Mouse (Mus musculus): Measurements from ENCODE around the gene Plppr3. TPM values are rescaled to one million over a fixed set of nuclear protein-coding genes. Genes with fewer than 3 reads are reported as not detected.

Plppr3 gene
- polyA plus RNA-seq, 1 experiment from 2014 or later, result 5.8 TPM

DNA sequence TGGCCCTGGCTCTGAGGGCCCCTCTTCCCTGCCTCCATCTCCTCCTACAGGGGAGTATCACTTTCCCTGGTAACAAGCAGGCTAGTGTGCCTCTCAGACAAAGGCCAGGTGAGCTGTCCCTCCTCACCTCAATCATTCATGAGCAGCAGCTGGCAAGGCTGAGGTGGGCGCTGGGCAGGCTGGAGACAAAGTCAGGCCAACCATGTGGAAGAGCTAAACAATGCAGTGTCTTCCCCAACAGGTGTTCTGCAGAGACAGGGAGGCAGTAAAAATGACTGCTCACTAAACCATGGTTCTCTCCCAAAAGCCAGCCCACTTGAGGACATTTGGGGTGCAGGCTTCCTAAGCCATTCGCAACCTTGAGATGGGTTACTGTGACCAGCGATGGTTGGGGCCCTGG lies 22.8 kb downstream of the Plppr3 start:
- Histone ChIP-seq H3K36me3 (replicated peaks) (peaks cover 5% of the 10 kb centered on the region), H3K4me1 (replicated peaks) (peaks cover 54% of the 10 kb centered on the region), H3K4me3 (replicated peaks) (no peak overlapping the region), H3K4me2 (peak overlapping the region; percentile 98), H3K27ac (replicated peaks) (peak overlapping the region; percentile 95), H3K27me3 (0 out of 2 replicates have a peak, but pooled peaks cover 3% of the 10 kb centered on the region), H3K9ac (no peak overlapping the region; the same call in 1 of the 2 replicates), H3K9me3 (replicated peaks) (no peaks in the 10 kb centered on the region)
- ATAC-seq (ENCODE audit: insufficient read depth), result no peak
- WGBS (ENCODE audit: insufficient replicate concordance), result 54% methylated on average over 3 of the region's 3 CpGs

GRCm38 (mm10) chr10:79849941-79850628 lies 24.3 kb downstream of the Plppr3 start:
- WGBS (ENCODE audit: insufficient replicate concordance), result 38% methylated on average over 8 of the region's 8 CpGs
- Histone ChIP-seq H3K4me2 (no peak overlapping the region), H3K27ac (replicated peaks) (no peak overlapping the region), H3K36me3 (replicated peaks) (no peaks in the 10 kb centered on the region), H3K27me3 (0 out of 2 replicates have a peak, but pooled peaks cover 3% of the 10 kb centered on the region), H3K9me3 (replicated peaks) (no peaks in the 10 kb centered on the region), H3K4me3 (replicated peaks) (no peak overlapping the region), H3K9ac (no peak overlapping the region), H3K4me1 (replicated peaks) (peaks cover 41% of the 10 kb centered on the region)
- no peak for ATAC-seq (ENCODE audit: insufficient read depth)

DNA sequence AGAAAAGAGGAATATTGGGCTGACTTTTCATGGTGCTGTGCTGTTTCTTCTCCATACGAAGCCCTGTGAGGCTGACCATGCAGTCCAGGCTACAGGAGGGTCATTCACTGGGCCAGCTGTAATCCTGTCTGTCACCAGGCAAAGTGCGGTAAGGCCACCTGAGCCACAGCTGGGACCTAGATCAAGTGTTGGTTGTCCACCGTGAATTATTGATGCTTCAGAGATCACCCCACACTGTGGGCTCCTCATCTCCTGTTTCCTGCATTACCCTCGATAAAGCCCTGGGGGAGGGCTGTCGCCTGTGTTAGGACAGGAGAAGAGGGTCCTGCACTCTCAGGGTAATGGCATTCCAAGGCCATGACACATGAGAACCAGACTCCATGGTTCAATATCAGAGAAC lies 27.9 kb downstream of the Plppr3 start:
- WGBS (ENCODE audit: insufficient replicate concordance), result 48% methylated on average over 5 of the region's 5 CpGs
- no peak overlapping the region for H3K4me3 ChIP-seq (replicated peaks)
- H3K27ac ChIP-seq (replicated peaks), result no peak overlapping the region
- peaks cover 16% of the 10 kb centered on the region for H3K4me1 ChIP-seq (replicated peaks)
- H3K4me2 ChIP-seq, result no peak overlapping the region
- no peaks in the 10 kb centered on the region for H3K36me3 ChIP-seq (replicated peaks)
- no peaks in the 10 kb centered on the region for H3K9me3 ChIP-seq (replicated peaks)
- H3K9ac ChIP-seq, result no peak overlapping the region
- H3K27me3 ChIP-seq, result 0 out of 2 replicates have a peak, but pooled peaks cover 3% of the 10 kb centered on the region
- ATAC-seq (ENCODE audit: insufficient read depth), result no peak

- Histone ChIP-seq H3K9me3 (replicated peaks) (no peaks in the 10 kb centered on the region), H3K4me3 (replicated peaks) (no peak overlapping the region), H3K27me3 (0 out of 2 replicates have a peak, but pooled peaks cover 6% of the 10 kb centered on the region), H3K9ac (no peak overlapping the region), H3K36me3 (replicated peaks) (no peaks in the 10 kb centered on the region), H3K4me2 (no peak overlapping the region), H3K4me1 (replicated peaks) (peaks cover 10% of the 10 kb centered on the region; the same call in 1 of the 2 replicates), H3K27ac (replicated peaks) (no peak overlapping the region)
- 70% methylated on average over 6 of the region's 6 CpGs for WGBS (ENCODE audit: insufficient replicate concordance)
- ATAC-seq (ENCODE audit: insufficient read depth), result no peak
Measured at GRCm38 (mm10) chr10:79843476-79843875, 31.0 kb downstream of the Plppr3 start.

DNA sequence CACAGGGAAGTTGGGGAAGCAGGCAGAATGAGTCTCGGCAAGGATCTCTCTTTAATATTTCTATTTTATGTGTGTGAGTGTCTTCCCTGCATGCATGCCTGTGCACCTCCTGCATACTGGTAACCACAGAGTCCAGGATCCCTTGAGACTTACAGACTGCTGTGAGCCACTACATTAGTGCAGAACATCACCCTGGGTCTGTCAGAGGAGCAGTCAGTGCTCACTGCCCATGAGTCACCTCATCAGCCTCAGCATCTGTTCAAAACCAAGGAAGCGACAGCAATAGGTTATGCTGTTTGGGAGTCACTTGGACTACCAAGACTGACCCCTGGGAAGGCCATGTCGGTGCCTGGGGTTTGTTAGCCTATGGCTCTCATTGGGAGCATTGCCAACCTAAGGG lies 32.1 kb downstream of the Plppr3 start:
- H3K27ac ChIP-seq (replicated peaks), result no peak overlapping the region
- WGBS (ENCODE audit: insufficient replicate concordance), result 67% methylated on average over 3 of the region's 3 CpGs
- no peak overlapping the region for H3K9ac ChIP-seq
- no peaks in the 10 kb centered on the region for H3K36me3 ChIP-seq (replicated peaks)
- no peaks in the 10 kb centered on the region for H3K9me3 ChIP-seq (replicated peaks)
- 0 out of 2 replicates have a peak, but pooled peaks cover 6% of the 10 kb centered on the region for H3K27me3 ChIP-seq
- H3K4me3 ChIP-seq (replicated peaks), result no peak overlapping the region
- H3K4me1 ChIP-seq (replicated peaks), result peaks cover 10% of the 10 kb centered on the region; the same call in 1 of the 2 replicates
- no peak overlapping the region for H3K4me2 ChIP-seq
- ATAC-seq (ENCODE audit: insufficient read depth), result no peak

- peak; percentile 72 for ATAC-seq (ENCODE audit: insufficient read depth)
- H3K27ac ChIP-seq (replicated peaks), result peak overlapping the region; percentile 49
Measured at GRCm38 (mm10) chr10:79840644-79841551, 33.5 kb downstream of the Plppr3 start.

GRCm38 (mm10) chr10:79840091-79840490 lies 34.3 kb downstream of the Plppr3 start:
- H3K4me2 ChIP-seq, result no peak overlapping the region
- H3K4me1 ChIP-seq (replicated peaks), result peaks cover 10% of the 10 kb centered on the region; the same call in 1 of the 2 replicates
- H3K9ac ChIP-seq, result no peak overlapping the region
- H3K36me3 ChIP-seq (replicated peaks), result no peaks in the 10 kb centered on the region
- peak overlapping the region; percentile 3; the same call in 1 of the 2 replicates for H3K27ac ChIP-seq (replicated peaks)
- no peak for ATAC-seq (ENCODE audit: insufficient read depth)
- 60% methylated on average over 3 of the region's 3 CpGs for WGBS (ENCODE audit: insufficient replicate concordance)
- no peaks in the 10 kb centered on the region for H3K9me3 ChIP-seq (replicated peaks)
- H3K4me3 ChIP-seq (replicated peaks), result no peak overlapping the region
- H3K27me3 ChIP-seq, result 0 out of 2 replicates have a peak, but pooled peaks cover 6% of the 10 kb centered on the region

More at GRCm38 (mm10) chr10:79840644-79841551, 33.5 kb downstream of the Plppr3 start:
- under 1% methylated on average over 24 of the region's 24 CpGs for WGBS (ENCODE audit: insufficient replicate concordance)
- Histone ChIP-seq H3K9ac (peak overlapping the region; percentile 35; the same call in 1 of the 2 replicates), H3K9me3 (replicated peaks) (no peaks in the 10 kb centered on the region), H3K36me3 (replicated peaks) (no peaks in the 10 kb centered on the region), H3K4me3 (replicated peaks) (peak overlapping the region; percentile 51), H3K4me1 (replicated peaks) (peaks cover 10% of the 10 kb centered on the region; the same call in 1 of the 2 replicates), H3K27me3 (0 out of 2 replicates have a peak, but pooled peaks cover 6% of the 10 kb centered on the region), H3K4me2 (peak overlapping the region; percentile 70)

DNA sequence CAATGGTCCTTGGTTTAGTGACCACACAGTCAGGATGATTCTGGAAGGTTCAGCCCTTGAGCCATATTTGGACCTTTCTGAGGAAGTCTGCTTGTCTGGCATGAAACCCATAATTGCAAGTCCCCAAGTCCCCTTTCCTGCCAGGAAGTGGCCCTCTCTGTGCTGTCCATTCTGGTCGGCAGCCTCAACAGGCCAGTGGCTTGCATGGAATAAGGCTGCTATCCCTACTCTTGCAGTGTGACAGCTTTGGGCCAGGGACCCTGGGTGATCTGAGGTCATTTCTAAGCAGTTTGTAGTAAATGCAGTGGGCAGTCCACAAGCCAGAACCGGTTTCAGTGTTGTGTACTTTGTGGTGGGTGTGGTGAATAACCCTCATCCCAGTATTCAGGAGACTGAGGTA lies 36.3 kb downstream of the Plppr3 start:
- WGBS (ENCODE audit: insufficient replicate concordance), result 32% methylated on average over 2 of the region's 2 CpGs
- Histone ChIP-seq H3K4me2 (no peak overlapping the region), H3K27ac (replicated peaks) (no peak overlapping the region), H3K9me3 (replicated peaks) (no peaks in the 10 kb centered on the region), H3K4me3 (replicated peaks) (no peak overlapping the region), H3K9ac (no peak overlapping the region), H3K36me3 (replicated peaks) (no peaks in the 10 kb centered on the region), H3K4me1 (replicated peaks) (peaks cover 10% of the 10 kb centered on the region; the same call in 1 of the 2 replicates), H3K27me3 (0 out of 2 replicates have a peak, but pooled peaks cover 6% of the 10 kb centered on the region)
- ATAC-seq (ENCODE audit: insufficient read depth), result no peak

DNA sequence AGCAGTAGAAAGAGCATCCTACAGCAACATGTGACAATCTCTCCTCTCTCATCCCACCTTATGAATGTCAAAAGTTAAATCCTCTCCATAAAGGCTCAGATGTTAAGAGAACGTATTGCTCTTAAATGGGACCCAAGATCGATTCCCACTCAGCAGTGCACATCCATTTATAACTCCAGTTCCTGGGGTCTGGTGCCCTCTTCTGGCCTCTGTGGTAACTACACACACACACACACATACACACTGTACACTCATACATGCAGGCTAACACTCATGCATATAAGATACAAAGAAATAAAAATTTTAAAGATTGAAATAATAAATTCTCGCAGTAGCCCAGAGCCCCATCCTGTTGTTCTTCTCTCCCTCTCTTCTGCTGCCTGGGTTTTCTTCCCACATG lies 37.5 kb downstream of the Plppr3 start:
- H3K36me3 ChIP-seq (replicated peaks), result no peaks in the 10 kb centered on the region
- WGBS (ENCODE audit: insufficient replicate concordance), result 89% methylated on average over 3 of the region's 3 CpGs
- H3K4me2 ChIP-seq, result no peak overlapping the region
- H3K9ac ChIP-seq, result no peak overlapping the region
- H3K27ac ChIP-seq (replicated peaks), result no peak overlapping the region
- 0 out of 2 replicates have a peak, but pooled peaks cover 6% of the 10 kb centered on the region for H3K27me3 ChIP-seq
- no peak overlapping the region for H3K4me3 ChIP-seq (replicated peaks)
- H3K4me1 ChIP-seq (replicated peaks), result peaks cover 10% of the 10 kb centered on the region; the same call in 1 of the 2 replicates
- no peak for ATAC-seq (ENCODE audit: insufficient read depth)
- H3K9me3 ChIP-seq (replicated peaks), result no peaks in the 10 kb centered on the region

GRCm38 (mm10) chr10:79834769-79835398 lies 39.5 kb downstream of the Plppr3 start:
- no peak overlapping the region for H3K9ac ChIP-seq

More at GRCm38 (mm10) chr10:79834769-79835398, 39.5 kb downstream of the Plppr3 start:
- Histone ChIP-seq H3K9me3 (replicated peaks) (no peaks in the 10 kb centered on the region), H3K27me3 (no peaks in the 10 kb centered on the region; the same call in 1 of the 2 replicates), H3K4me3 (replicated peaks) (no peak overlapping the region), H3K4me2 (no peak overlapping the region), H3K27ac (replicated peaks) (no peak overlapping the region), H3K36me3 (replicated peaks) (no peaks in the 10 kb centered on the region), H3K4me1 (replicated peaks) (no peaks in the 10 kb centered on the region)
- 23% methylated on average over 9 of the region's 9 CpGs for WGBS (ENCODE audit: insufficient replicate concordance)
- peak; percentile 35; the same call in 1 of the 2 replicates for ATAC-seq (ENCODE audit: insufficient read depth)

Data from liver, embryonic 15.5 days (tissue).